Mouse (Mus musculus): ENCODE data around the gene Eogt. TPM values are rescaled to one million over a fixed set of nuclear protein-coding genes. Genes with fewer than 3 reads are reported as not detected.

Gene Eogt
- polyA plus RNA-seq, 1 experiment from 2014 or later = 12.2 TPM

DNA sequence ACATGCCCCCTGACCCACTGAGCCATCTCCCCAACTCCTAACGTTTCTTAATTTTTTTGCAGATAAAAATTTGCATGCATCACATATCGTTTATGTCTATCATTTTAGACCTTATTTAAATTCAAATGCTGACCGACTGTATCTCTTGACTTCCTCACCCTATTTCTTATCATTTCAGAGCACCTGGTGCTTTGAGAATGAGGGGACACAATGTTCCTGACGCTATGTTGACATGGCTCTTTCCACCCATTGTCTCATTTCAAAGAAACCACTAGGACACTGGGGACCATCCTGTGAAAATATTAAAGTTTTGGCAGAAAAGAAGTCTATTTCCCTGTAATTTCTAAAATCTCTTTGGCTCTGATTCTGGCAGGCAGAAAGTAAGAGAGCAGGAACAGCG lies 32.1 kb downstream of the Eogt start:
- 86% methylated on average over 5 of the region's 5 CpGs for WGBS
- Histone ChIP-seq H3K36me3 (ENCODE audit: control insufficient read depth, insufficient read depth) (no peaks in the 10 kb centered on the region), H3K9ac (replicated peaks; ENCODE audit: low read depth, low read length) (no peak overlapping the region), H3K4me3 (replicated peaks; ENCODE audit: low read length) (no peak overlapping the region), H3K4me2 (ENCODE audit: low read length) (no peak overlapping the region), H3K9me3 (ENCODE audit: control insufficient read depth, low read length) (no peaks in the 10 kb centered on the region), H3K27ac (ENCODE audit: low read length) (no peak overlapping the region), H3K4me1 (replicated peaks; ENCODE audit: control insufficient read depth, insufficient read depth, low read length) (0 out of 2 replicates have a peak, but pooled peaks cover under 1% of the 10 kb centered on the region), H3K27me3 (replicated peaks; ENCODE audit: control insufficient read depth, insufficient read depth, low read length) (no peaks in the 10 kb centered on the region)
- no peak for ATAC-seq

DNA sequence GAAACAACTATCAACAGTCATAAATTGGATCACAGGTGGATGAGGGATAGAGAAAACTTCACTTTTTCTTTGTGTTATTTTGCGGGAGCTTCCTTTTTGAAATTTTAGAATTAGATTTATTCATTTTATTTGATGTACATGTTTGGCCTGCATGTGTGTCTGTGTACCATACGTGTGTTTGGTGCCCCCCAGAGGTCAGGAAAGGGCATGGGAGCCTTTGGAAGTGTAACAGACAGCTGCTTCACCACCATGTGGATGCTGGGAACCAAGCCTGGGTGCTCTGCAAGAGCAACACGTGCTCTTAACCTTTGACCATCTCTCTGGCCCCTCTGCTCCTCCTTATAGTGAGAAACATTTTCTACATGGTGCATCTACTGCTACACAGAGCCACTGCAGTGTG lies 34.2 kb downstream of the Eogt start:
- ATAC-seq = no peak
- WGBS = 62% methylated on average over 3 of the region's 3 CpGs
- Histone ChIP-seq H3K4me3 (replicated peaks; ENCODE audit: low read length) (no peak overlapping the region), H3K27me3 (replicated peaks; ENCODE audit: control insufficient read depth, insufficient read depth, low read length) (no peaks in the 10 kb centered on the region), H3K36me3 (ENCODE audit: control insufficient read depth, insufficient read depth) (no peaks in the 10 kb centered on the region), H3K9me3 (ENCODE audit: control insufficient read depth, low read length) (no peaks in the 10 kb centered on the region), H3K27ac (ENCODE audit: low read length) (no peak overlapping the region), H3K4me1 (replicated peaks; ENCODE audit: control insufficient read depth, insufficient read depth, low read length) (0 out of 2 replicates have a peak, but pooled peaks cover 3% of the 10 kb centered on the region), H3K9ac (replicated peaks; ENCODE audit: low read depth, low read length) (no peak overlapping the region), H3K4me2 (ENCODE audit: low read length) (no peak overlapping the region)

GRCm38 (mm10) chr6:97112177-97112576 lies 36.8 kb downstream of the Eogt start:
- no peaks in the 10 kb centered on the region for H3K36me3 ChIP-seq (ENCODE audit: control insufficient read depth, insufficient read depth)
- H3K4me3 ChIP-seq (replicated peaks; ENCODE audit: low read length) = no peak overlapping the region
- H3K4me2 ChIP-seq (ENCODE audit: low read length) = no peak overlapping the region
- H3K9ac ChIP-seq (replicated peaks; ENCODE audit: low read depth, low read length) = no peak overlapping the region
- H3K27ac ChIP-seq (ENCODE audit: low read length) = no peak overlapping the region
- 67% methylated on average over 8 of the region's 8 CpGs for whole genome bisulfite sequencing
- no peaks in the 10 kb centered on the region for H3K27me3 ChIP-seq (replicated peaks; ENCODE audit: control insufficient read depth, insufficient read depth, low read length)
- H3K4me1 ChIP-seq (replicated peaks; ENCODE audit: control insufficient read depth, insufficient read depth, low read length) = 0 out of 2 replicates have a peak, but pooled peaks cover 3% of the 10 kb centered on the region
- no peaks in the 10 kb centered on the region for H3K9me3 ChIP-seq (ENCODE audit: control insufficient read depth, low read length)
- ATAC-seq = peak; percentile 92

- no peak overlapping the region for H3K4me2 ChIP-seq (ENCODE audit: low read length)
- ATAC-seq = peak; percentile 88
- H3K27ac ChIP-seq (ENCODE audit: low read length) = no peak overlapping the region
- H3K36me3 ChIP-seq (ENCODE audit: control insufficient read depth, insufficient read depth) = no peaks in the 10 kb centered on the region
- peaks cover 8% of the 10 kb centered on the region for H3K4me1 ChIP-seq (replicated peaks; ENCODE audit: control insufficient read depth, insufficient read depth, low read length)
- 22% methylated on average over 2 of the region's 2 CpGs for WGBS
- no peak overlapping the region for H3K4me3 ChIP-seq (replicated peaks; ENCODE audit: low read length)
- H3K9me3 ChIP-seq (ENCODE audit: control insufficient read depth, low read length) = no peaks in the 10 kb centered on the region
- no peak overlapping the region for H3K9ac ChIP-seq (replicated peaks; ENCODE audit: low read depth, low read length)
- H3K27me3 ChIP-seq (replicated peaks; ENCODE audit: control insufficient read depth, insufficient read depth, low read length) = no peaks in the 10 kb centered on the region
Observed at GRCm38 (mm10) chr6:97106777-97107176, 42.2 kb downstream of the Eogt start.

- no peak overlapping the region for H3K4me2 ChIP-seq (ENCODE audit: low read length)
- H3K27me3 ChIP-seq (replicated peaks; ENCODE audit: control insufficient read depth, insufficient read depth, low read length) = 0 out of 2 replicates have a peak, but pooled peaks cover 2% of the 10 kb centered on the region
- H3K4me1 ChIP-seq (replicated peaks; ENCODE audit: control insufficient read depth, insufficient read depth, low read length) = peaks cover 9% of the 10 kb centered on the region
- H3K9ac ChIP-seq (replicated peaks; ENCODE audit: low read depth, low read length) = no peak overlapping the region
- ATAC-seq = no peak
- 86% methylated on average over 8 of the region's 8 CpGs for WGBS
- H3K9me3 ChIP-seq (ENCODE audit: control insufficient read depth, low read length) = no peaks in the 10 kb centered on the region
- H3K27ac ChIP-seq (ENCODE audit: low read length) = no peak overlapping the region
- no peaks in the 10 kb centered on the region for H3K36me3 ChIP-seq (ENCODE audit: control insufficient read depth, insufficient read depth)
- H3K4me3 ChIP-seq (replicated peaks; ENCODE audit: low read length) = no peak overlapping the region
Observed at GRCm38 (mm10) chr6:97106106-97106505, 42.9 kb downstream of the Eogt start.

DNA sequence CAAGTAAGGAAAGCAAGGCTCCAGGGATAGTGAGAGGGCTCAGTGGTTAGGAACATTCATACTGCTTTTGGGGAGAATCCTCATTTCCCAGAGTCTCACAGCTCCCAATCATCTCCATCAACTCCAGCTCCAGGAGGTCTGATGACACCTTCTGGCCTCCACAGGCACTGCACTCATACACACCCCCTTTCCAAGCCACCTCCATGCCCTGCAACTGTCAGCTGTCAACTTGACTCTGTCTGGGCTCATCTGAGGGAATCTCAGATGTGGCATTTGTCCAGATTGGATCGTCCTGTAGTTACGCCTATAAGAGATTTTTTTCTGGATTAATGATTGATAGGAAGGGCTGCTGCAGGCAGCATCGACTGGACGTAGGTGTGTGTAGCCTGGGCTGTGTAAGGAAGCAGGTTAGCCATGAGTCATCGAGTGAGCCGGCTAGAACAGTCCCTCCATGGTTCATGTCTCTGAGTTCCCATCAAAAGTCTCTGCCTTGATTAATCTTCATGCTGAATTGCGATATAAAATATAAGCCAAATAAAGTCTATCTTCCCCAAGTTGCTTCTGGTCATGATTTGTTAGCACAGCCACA lies 44.6 kb downstream of the Eogt start:
- Histone ChIP-seq H3K4me3 (replicated peaks; ENCODE audit: low read length) (no peak overlapping the region), H3K27ac (ENCODE audit: low read length) (no peak overlapping the region), H3K4me2 (ENCODE audit: low read length) (no peak overlapping the region), H3K4me1 (replicated peaks; ENCODE audit: control insufficient read depth, insufficient read depth, low read length) (peaks cover 9% of the 10 kb centered on the region), H3K9me3 (ENCODE audit: control insufficient read depth, low read length) (no peaks in the 10 kb centered on the region), H3K36me3 (ENCODE audit: control insufficient read depth, insufficient read depth) (no peaks in the 10 kb centered on the region), H3K9ac (replicated peaks; ENCODE audit: low read depth, low read length) (no peak overlapping the region), H3K27me3 (replicated peaks; ENCODE audit: control insufficient read depth, insufficient read depth, low read length) (0 out of 2 replicates have a peak, but pooled peaks cover 2% of the 10 kb centered on the region)
- no peak for ATAC-seq
- 84% methylated on average over 7 of the region's 7 CpGs for WGBS

GRCm38 (mm10) chr6:97101958-97102702 lies 46.9 kb downstream of the Eogt start:
- Histone ChIP-seq H3K27ac (ENCODE audit: low read length) (no peak overlapping the region), H3K36me3 (ENCODE audit: control insufficient read depth, insufficient read depth) (no peaks in the 10 kb centered on the region), H3K9me3 (ENCODE audit: control insufficient read depth, low read length) (no peaks in the 10 kb centered on the region), H3K4me1 (replicated peaks; ENCODE audit: control insufficient read depth, insufficient read depth, low read length) (peaks cover 9% of the 10 kb centered on the region), H3K4me3 (replicated peaks; ENCODE audit: low read length) (no peak overlapping the region), H3K9ac (replicated peaks; ENCODE audit: low read depth, low read length) (no peak overlapping the region), H3K4me2 (ENCODE audit: low read length) (0 out of 2 replicates have a peak overlapping the region, but pooled peaks have one; percentile 11), H3K27me3 (replicated peaks; ENCODE audit: control insufficient read depth, insufficient read depth, low read length) (0 out of 2 replicates have a peak, but pooled peaks cover 2% of the 10 kb centered on the region)
- 5% methylated on average over 15 of the region's 15 CpGs for WGBS
- peak; percentile 26; the same call in 1 of the 2 replicates for ATAC-seq

GRCm38 (mm10) chr6:97101190-97101957 lies 47.6 kb downstream of the Eogt start:
- WGBS = 28% methylated on average over 12 of the region's 12 CpGs
- no peak for ATAC-seq
- Histone ChIP-seq H3K4me3 (replicated peaks; ENCODE audit: low read length) (no peak overlapping the region), H3K9me3 (ENCODE audit: control insufficient read depth, low read length) (no peaks in the 10 kb centered on the region), H3K9ac (replicated peaks; ENCODE audit: low read depth, low read length) (no peak overlapping the region), H3K4me1 (replicated peaks; ENCODE audit: control insufficient read depth, insufficient read depth, low read length) (peaks cover 9% of the 10 kb centered on the region), H3K4me2 (ENCODE audit: low read length) (no peak overlapping the region), H3K27me3 (replicated peaks; ENCODE audit: control insufficient read depth, insufficient read depth, low read length) (0 out of 2 replicates have a peak, but pooled peaks cover 2% of the 10 kb centered on the region), H3K27ac (ENCODE audit: low read length) (no peak overlapping the region), H3K36me3 (ENCODE audit: control insufficient read depth, insufficient read depth) (no peaks in the 10 kb centered on the region)

DNA sequence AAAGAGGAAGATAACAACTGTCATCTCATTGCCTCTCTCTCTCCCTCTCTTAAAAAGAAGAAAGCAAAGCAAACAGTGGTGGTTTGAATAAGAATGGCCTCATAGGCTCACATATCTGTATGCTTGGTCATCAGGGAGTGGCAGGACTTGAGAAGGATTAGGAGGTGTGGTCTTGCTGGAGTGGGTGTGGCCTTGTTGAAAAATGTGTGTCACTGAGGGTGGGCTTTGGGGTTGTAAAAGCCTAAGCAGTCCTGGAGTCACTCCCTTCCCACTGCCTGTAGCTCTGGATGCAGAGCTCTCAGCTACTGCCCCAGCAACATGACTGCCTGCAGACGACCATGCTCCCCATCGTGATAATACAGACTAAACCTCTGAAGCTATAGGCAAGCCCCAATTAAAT lies 66.6 kb downstream of the Eogt start:
- no peak for ATAC-seq
- WGBS = 88% methylated on average over 2 of the region's 2 CpGs
- H3K4me3 ChIP-seq (replicated peaks; ENCODE audit: low read length) = no peak overlapping the region
- H3K9me3 ChIP-seq (ENCODE audit: control insufficient read depth, low read length) = no peaks in the 10 kb centered on the region
- no peaks in the 10 kb centered on the region for H3K36me3 ChIP-seq (ENCODE audit: control insufficient read depth, insufficient read depth)
- no peaks in the 10 kb centered on the region for H3K27me3 ChIP-seq (replicated peaks; ENCODE audit: control insufficient read depth, insufficient read depth, low read length)
- H3K4me1 ChIP-seq (replicated peaks; ENCODE audit: control insufficient read depth, insufficient read depth, low read length) = peaks cover 7% of the 10 kb centered on the region; the same call in 1 of the 2 replicates
- no peak overlapping the region for H3K27ac ChIP-seq (ENCODE audit: low read length)
- no peak overlapping the region for H3K4me2 ChIP-seq (ENCODE audit: low read length)
- no peak overlapping the region for H3K9ac ChIP-seq (replicated peaks; ENCODE audit: low read depth, low read length)
